Mouse (Mus musculus): ENCODE results near the gene Prrt2.
A peak's percentile ranks its signal among the peaks of the same experiment; 100 is the strongest.

Prrt2 gene

GRCm38 (mm10) chr7:127020901-127021562 is at the start of gene Prrt2, which contains the start of gene Gm42742:
TSS of gene Prrt2 (minus strand) at chr7:127021211.
TSS of gene Gm42742 (minus strand) at chr7:127021097.
- peak; percentile 76 to 82 for DNase-seq

GRCm38 (mm10) chr7:127066317-127066716 is 45.3 kb upstream of the Prrt2 start:
- DNase-seq = no peak

GRCm38 (mm10) chr7:127065538-127065937 is 44.5 kb upstream of the Prrt2 start:
- no peak for DNase-seq

- no peak for DNase-seq
These were observed 34.1 kb upstream of the Prrt2 start for GRCm38 (mm10) chr7:127055026-127055585.

GRCm38 (mm10) chr7:127041851-127042672 is 21.1 kb upstream of the Prrt2 start, which contains the start of gene Kif22:
TSS of gene Kif22 (minus strand) at chr7:127042471.
- peak; percentile 89 to 91 for DNase-seq

GRCm38 (mm10) chr7:127031244-127031643 is 10.2 kb upstream of the Prrt2 start:
- DNase-seq = no peak

- DNase-seq = no peak
These were observed 9.2 kb upstream of the Prrt2 start for GRCm38 (mm10) chr7:127030172-127030571.

GRCm38 (mm10) chr7:127027885-127028284 is 6.9 kb upstream of the Prrt2 start:
- peak in 1 of 2 experiments; percentile 58 for DNase-seq

- DNase-seq = peak; percentile 99
These were observed 6.1 kb upstream of the Prrt2 start, which contains the start of gene Maz for GRCm38 (mm10) chr7:127026984-127027726. TSS of gene Maz (minus strand) at chr7:127027037.

- DNase-seq = peak; percentile 61 to 86
These were observed 5.6 kb upstream of the Prrt2 start for GRCm38 (mm10) chr7:127026616-127026983.

- DNase-seq = peak; percentile 74 to 80
These were observed 5.2 kb upstream of the Prrt2 start for GRCm38 (mm10) chr7:127026161-127026600.

- DNase-seq = peak in 1 of 2 experiments; percentile 67
These were observed 4.6 kb upstream of the Prrt2 start for GRCm38 (mm10) chr7:127025556-127026160.

- DNase-seq = peak; percentile 86 to 88
These were observed 3.9 kb upstream of the Prrt2 start for GRCm38 (mm10) chr7:127024755-127025555.

- DNase-seq = peak in 1 of 2 experiments; percentile 43
These were observed 3.1 kb upstream of the Prrt2 start for GRCm38 (mm10) chr7:127023896-127024690.

GRCm38 (mm10) chr7:127023272-127023691 is 2.3 kb upstream of the Prrt2 start:
- DNase-seq = peak in 1 of 2 experiments; percentile 50

- DNase-seq = no peak
These were observed 1.7 kb upstream of the Prrt2 start for GRCm38 (mm10) chr7:127022528-127023271.

GRCm38 (mm10) chr7:127021563-127022527 is 834 bp upstream of the Prrt2 start:
- no peak for DNase-seq

- DNase-seq = peak in 1 of 2 experiments; percentile 60
These were observed 520 bp downstream of the Prrt2 start for GRCm38 (mm10) chr7:127020491-127020890.

All from cerebellum, adult 18-20 months (tissue).